Mouse (Mus musculus) gastrocnemius, postnatal 14 days (tissue): Measurements from ENCODE around the gene Celf3. TPM values are rescaled to one million over a fixed set of nuclear protein-coding genes. Genes with fewer than 3 reads are reported as not detected.

Experiments
- DNase-seq: peaks from one replicate; pipeline ENCODE4 v3.0.0; 2021; ENCODE audit warnings: mixed read lengths
- intact Hi-C: fragments of 180-260 bp; cut with DNase I; formaldehyde crosslinking; loops from one replicate; pipeline ENCODE4 v1.15.1; 2025; ENCODE audit warnings: low total_unique reads
- long read RNA-seq, 2 experiments: library from polyadenylated mRNA; stranded (forward); transcript quantifications; one replicate each; pipeline ENCODE4 v2.0.0; 2021
- total RNA-seq, 2 experiments: library from RNA; stranded (reverse); gene quantifications; 2 replicates each; pipeline ENCODE4 v1.2.3; 2021

Gene Celf3
- not detected for total RNA-seq
- long read RNA-seq, experiment 1: 0 reads
- long read RNA-seq, experiment 2: 0 reads

- no peak for DNase-seq
- intact Hi-C loops: no loop called here
Measured at GRCm38 (mm10) chr3:94477981-94478422, at the start of gene Celf3. TSS of gene Celf3 (plus strand) at chr3:94478295.

- intact Hi-C loops: no loop called here
Measured at GRCm38 (mm10) chr3:94430980-94431379, 47.1 kb upstream of the Celf3 start.

GRCm38 (mm10) chr3:94434305-94434704 lies 43.8 kb upstream of the Celf3 start:
- DNase-seq: no peak
- intact Hi-C loops: no loop called here

More at GRCm38 (mm10) chr3:94430980-94431379, 47.1 kb upstream of the Celf3 start:
- DNase-seq: no peak

- intact Hi-C loops: no loop called here
- DNase-seq: no peak
Measured at GRCm38 (mm10) chr3:94436420-94436819, 41.7 kb upstream of the Celf3 start.

DNA sequence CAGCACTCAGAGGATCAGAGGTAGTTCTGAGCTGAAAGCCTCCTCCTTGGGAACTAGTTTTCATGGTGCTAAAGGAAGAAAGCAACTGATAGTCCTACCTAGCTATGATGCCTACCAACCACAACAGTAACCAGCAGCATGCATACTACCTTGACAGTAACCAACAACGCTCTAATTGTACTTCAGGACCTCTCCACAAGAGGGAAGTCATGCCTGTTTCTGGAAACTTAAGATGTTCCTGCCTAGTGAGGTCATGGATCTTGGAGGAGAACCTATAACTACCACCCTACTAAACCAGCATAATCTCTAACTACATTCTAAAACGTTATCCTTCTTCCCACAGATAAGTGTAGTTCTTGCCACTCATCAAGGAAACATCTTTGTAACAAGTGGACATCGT lies 36.9 kb upstream of the Celf3 start:
- intact Hi-C loops: no loop called here

DNA sequence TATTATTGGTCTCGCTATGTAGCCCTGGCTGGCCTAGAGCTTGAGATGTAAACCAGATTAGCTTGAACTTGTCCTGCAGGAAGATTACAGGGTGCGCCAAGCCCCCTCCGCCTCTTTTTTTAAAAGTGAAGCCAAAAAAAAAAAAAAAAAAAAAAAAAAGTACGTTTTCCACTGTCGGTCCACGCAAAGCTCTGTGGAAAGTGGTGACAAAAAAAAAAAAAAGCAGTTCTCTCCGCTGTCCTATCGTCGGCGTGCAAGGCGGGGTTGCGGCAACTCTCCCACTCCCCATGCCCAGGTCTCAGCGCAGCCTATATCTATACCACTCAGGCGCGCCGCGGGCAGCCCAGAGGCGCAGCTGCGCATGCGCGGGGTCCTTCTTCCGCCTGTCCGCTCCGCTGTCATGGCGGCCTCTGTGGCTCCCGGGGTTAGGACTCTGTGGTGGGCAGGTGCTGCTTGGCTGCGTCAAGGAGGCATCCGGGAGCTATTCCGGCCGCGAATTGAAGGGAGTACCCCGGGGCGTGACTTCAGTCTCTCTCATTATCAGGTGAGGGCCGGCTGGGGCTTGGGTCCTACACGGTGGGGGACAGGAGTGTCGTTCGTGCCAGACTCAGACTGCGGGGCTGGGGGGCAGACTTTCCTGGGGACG lies 35.0 kb upstream of the Celf3 start, which contains the start of gene Mrpl9:
Mrpl9 (plus strand) TSS at position 368 of the 646 bp plus-strand sequence.
- intact Hi-C loops: no loop called here
- DNase-seq: peak; percentile 94

More for the DNA sequence above, 36.9 kb upstream of the Celf3 start:
- no peak for DNase-seq

- DNase-seq: no peak
- intact Hi-C loops: no loop called here
Measured at GRCm38 (mm10) chr3:94443597-94443964, 34.5 kb upstream of the Celf3 start, which contains the start of gene Oaz3. TSS of gene Oaz3 (minus strand) at chr3:94443915.

GRCm38 (mm10) chr3:94449377-94449776 lies 28.7 kb upstream of the Celf3 start:
- no peak for DNase-seq
- intact Hi-C loops: no loop called here

DNA sequence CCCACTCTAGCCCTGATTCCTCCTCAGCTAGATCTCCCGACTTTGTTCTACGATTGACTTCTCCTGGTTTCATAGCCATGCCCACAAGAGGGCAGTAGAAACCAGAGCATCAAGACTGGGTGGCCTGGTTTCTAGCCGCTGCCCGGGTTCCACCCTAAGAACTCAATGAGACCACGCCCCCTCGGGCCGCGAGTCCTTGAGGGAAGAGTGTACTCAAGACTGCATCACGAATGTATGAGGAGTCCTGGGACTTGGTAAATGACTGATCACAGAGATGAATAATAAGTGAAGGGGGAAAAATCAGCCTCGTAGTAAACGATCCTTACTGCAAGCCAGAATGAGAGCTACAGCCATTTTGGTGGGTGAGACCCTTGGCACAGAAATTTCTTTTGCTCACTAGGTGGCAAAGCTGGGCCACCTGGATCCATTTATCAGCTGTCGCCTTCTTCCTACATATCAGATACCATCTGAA lies 21.5 kb upstream of the Celf3 start:
- DNase-seq: peak; percentile 81
- intact Hi-C loops: loop anchor here (5.0 kb wide), 1 partner anchor 146 kb away; no protein-coding TSS in a partner anchor

DNA sequence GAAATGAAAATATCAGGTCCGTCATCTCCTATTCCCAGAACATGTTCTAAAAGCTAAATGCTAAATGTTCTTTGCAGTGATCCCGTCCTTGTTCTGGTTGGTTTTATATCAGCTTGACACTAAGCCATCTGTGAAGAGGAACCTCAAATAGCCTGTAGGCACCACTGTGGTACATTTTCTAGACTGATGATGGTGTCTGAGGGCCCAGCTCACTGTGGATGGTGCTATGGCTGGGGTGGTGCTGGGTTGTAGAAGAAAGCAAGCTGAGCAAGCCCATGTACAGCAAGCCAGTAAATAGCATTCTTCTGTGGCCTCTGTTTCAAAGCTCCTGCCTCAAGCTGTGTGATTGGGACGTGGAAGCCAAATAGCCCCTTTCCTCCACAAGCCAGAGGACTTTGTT lies 21.0 kb upstream of the Celf3 start:
- intact Hi-C loops: loop anchor here (5.0 kb wide), 1 partner anchor 145 kb away; no protein-coding TSS in a partner anchor
- DNase-seq: no peak

GRCm38 (mm10) chr3:94459834-94460233 lies 18.3 kb upstream of the Celf3 start:
- DNase-seq: no peak
- intact Hi-C loops: loop anchor here (5.0 kb wide), 1 partner anchor 142 kb away; no protein-coding TSS in a partner anchor

- intact Hi-C loops: no loop called here
- DNase-seq: no peak
Measured at GRCm38 (mm10) chr3:94463926-94464578, 14.0 kb upstream of the Celf3 start.

GRCm38 (mm10) chr3:94465632-94466430 lies 12.3 kb upstream of the Celf3 start:
- intact Hi-C loops: no loop called here
- DNase-seq: no peak

GRCm38 (mm10) chr3:94468931-94469330 lies 9.2 kb upstream of the Celf3 start:
- intact Hi-C loops: no loop called here
- no peak for DNase-seq

DNA sequence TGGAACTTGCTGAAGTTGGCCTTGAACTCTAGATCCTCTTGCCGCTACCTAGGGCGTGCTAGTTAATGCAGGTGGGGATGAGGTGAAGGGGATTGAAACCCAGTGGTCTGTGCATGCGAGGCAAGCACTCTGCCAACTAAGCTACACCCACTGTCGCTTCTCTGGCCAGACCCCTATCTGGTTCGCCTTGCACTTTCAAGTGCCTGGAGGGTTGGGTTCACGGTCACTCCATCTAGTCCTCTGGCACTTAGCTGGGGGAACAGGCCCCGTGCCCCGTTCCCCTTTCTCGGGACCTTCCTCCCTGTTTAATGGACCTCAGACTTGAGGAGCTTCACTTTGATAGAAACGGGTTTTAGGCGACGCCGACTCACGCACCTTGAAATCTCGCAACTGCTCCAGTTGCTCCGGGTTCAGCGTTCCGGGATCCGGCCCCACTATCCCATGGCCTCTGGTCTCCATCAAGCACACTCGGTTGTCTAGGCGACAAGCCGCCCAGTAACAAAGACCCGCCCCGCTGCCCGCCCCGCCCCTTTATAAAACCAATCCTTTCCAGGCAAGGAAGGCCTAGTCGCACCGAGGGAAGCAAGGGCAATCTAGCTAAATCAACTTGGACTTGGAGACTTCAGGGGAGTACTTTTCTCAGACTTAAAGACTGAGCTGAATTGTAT lies 5.5 kb upstream of the Celf3 start:
- peak; percentile 41 for DNase-seq

DNA sequence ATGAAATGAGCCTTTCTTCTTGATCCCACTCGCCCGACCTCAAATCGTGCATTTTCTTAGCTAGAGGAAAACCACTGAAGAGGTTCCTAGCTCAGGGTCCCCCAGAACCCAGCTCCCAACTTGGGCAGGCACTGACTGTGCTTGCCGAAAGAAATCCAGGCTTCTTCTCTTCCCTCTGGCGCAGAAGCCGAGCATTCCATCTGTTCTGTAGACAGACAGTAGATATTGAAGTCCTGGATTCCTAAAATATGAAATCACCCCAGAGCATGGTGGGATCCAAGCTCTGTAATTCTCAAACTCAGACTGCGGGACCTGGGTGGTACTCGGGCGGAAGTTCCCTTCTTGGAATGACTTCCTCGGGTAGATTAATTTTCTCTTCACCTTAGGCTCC lies 5.0 kb upstream of the Celf3 start:
- no peak for DNase-seq
- intact Hi-C loops: no loop called here

More for the DNA sequence above, 5.5 kb upstream of the Celf3 start:
- intact Hi-C loops: no loop called here

DNA sequence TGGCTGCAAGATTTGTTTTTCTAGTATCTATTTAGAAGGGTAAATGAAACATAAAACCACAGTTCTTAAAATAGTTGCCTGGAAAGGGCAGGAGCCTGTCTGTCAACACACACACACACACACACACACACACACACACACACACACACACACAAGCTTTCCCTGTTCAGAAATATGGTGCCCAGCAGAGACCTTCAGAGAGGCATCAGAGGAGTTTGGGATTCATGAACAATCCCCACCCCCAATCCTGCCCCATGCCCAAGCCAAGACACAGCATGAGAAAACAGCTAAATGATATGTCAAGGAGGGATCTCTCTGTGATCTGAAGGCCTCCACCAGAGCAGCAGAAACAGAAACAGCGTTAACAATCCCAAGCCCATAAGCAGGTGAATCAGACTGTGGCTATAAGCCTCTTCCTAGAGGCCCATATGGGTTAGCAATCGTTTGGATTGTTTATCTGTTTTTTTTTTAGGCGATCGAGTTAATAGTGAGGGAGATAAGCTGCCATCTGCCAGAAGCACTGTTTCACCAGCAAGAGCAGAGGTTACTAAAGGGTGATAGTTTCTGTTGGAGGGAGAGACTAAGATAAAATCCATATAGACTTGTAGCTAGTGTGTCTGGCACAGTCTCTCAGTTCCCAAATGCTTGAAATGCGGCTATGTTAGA lies 4.4 kb upstream of the Celf3 start:
- no peak for DNase-seq
- intact Hi-C loops: no loop called here

- intact Hi-C loops: no loop called here
- no peak for DNase-seq
Measured at GRCm38 (mm10) chr3:94476301-94477035, 1.6 kb upstream of the Celf3 start.
